Mouse (Mus musculus) thymus, postnatal 4 days (tissue): ENCODE results near the gene Clic4.

Experiments used
- DNase-seq: peaks from one replicate; pipeline ENCODE4 v3.0.0; 2021

Clic4 gene

DNA sequence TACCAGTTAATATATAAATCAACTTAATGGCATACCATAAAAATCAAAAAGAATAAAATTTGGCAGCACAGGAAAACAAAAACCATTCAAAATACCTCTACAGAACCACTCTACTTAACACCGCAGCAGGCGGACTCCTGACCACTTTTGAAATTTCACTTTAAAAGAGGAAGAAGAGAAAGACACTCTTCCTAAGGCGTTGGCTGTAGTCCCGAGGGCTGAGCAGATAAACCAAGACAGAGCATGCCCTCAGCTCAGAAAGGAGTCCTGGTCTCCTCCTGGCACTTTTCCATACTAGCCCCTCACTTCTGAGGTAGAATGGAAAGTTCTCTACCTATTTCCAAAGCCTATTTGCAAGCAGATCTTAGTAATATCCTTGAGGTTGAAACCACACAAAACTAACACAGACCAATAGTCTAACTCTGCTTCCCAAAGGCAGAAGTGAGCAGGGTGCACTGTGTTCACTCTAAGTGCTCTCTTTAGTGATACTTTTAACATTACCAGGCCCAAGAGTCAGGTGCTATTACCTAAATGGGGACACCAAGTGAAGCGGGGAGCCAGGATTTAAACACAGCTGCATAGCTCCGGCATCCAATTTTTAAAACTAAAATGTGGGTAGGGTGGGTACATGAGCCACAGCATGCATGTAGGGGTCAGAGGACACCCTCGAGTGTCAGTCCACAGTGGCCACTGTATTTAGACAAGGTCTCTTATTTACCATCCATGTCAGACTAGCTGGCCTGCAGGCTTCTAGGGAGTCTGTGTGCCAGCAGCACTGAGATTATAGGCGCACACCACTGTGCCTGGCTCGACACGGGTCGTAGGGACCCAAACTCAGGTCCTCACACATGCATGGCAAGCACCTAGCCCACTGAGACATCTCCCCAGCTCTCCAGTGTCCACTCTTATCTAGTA, 15.8 kb downstream of the Clic4 start:
- DNase-seq, result no peak

DNA sequence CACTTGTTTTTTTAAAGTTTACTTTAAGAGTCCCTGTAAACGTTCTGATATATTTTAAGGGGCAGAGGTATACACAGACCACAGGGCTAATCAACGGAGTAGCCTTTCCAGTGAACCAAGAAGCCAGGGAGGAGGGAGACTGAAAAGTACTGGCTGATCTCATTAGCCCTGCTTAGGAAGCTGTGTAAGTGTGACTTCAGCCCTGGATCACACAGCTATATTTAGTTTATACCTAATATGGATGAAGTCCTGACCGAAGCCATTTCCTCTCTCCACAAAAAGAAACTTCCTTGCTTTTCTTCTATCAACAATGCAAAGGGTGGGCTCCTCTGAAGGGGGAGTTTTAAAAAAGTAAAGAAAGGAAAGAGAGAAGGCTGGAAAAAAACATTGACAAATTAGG, 17.8 kb downstream of the Clic4 start:
- no peak for DNase-seq

DNA sequence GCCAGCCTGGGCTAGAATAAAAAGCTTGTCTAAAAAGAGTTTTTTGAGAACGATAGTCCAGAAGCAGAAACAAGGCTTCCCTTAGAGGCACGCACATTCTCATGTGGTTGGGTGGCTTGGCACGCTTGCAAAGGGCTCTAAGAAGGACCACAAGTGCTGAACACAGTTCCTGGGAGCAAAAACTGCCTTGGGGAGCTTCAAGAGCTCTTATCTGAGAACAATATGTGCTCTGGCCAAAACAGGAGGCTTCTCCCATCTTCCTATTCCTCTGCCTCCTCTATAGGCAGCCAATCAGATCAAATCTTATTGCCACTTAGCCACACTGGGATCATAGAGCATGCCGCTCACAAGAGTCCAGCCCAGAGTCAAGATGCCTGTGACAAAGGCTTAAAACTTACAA, 18.3 kb downstream of the Clic4 start:
- no peak for DNase-seq

DNA sequence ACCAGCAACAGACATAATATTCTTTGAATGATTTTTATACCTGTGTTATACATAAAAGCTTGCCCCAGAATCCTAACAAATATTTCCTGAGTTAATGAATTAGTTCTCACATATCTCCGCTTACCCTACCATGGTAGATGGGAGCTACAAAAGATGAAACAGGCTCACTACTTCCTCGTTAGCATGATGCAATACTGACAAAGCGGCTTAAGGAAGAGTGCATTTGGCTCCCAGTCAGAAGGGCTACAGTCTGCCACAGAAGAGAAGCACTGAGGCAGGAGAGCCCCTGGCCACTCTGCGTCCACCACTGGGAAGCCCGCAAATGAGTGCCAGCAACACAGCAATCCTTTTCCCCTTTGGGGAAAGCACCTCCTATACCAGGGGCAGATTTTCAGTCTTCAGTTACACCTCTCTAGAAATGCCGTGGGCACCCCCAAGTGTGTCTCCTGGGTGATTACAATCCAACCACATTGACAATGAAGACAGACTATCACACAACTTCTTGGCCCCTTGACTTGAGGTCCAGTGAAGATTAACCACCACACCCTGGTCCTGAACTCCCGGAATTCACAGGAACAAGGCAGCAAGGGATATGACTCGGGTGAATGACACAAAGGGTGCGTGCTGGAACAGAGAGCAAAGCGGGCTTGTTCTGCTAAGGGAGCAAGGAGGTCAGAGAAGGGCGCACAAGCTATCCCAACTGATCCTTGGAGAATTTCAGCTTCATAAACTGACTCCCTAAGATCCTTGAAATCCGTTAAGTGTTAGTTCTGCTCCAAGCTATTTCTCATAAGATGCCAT, 19.2 kb downstream of the Clic4 start:
- no peak for DNase-seq

DNA sequence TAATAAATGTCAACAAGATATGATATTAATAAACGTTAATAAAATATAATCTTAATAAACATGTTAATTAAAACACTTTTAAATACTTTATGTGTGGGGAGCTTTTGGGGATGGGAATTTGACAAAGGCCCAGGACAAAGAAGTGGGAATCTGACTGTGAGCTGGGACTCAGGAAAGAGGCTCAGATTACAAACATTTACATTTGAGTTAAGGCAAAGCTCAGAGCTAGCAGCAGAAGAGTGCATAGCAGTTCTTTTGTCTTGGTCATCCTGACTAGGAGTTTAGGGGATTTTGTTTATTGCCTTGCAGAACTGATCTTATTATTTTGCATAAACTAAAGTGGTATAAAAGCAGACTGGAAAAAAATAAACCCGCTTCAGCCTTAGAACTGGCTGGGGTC, 20.8 kb downstream of the Clic4 start:
- no peak for DNase-seq

DNA sequence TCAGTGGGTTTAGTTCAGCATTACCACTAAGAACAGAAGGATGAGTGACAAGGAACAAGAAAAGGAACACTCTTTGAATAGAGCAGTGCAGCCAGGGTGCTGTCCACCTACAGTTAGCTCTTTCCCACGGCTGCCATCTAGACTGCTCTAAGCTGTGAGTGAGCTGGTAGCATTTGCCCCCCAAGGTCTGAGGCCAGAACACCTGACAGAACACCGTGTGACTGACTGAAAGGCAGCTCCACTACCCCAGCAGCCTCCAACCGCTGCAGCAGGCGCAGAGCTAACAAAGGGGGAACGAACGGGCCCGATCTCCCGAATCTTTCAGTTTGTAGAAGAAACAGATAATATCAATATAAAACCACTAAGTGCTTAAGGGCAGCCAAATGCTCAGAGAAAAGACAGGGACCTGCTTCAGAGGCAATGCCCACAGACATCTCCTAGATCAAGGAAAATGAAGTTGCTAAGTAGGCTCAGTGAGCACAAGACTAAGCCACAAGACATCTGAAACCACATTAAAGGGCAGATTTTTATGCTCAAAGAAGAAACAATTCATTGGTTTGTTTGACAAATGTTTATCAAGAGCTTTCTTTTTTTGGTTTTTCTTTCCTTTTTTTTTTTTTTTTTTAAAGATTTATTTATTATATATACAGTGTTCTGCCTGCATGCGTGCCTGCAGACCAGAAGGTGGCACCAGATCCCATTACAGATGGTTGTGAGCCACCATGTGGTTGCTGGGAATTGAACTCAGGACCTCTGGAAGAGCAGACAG, 24.2 kb downstream of the Clic4 start:
- peak; percentile 45 for DNase-seq

DNA sequence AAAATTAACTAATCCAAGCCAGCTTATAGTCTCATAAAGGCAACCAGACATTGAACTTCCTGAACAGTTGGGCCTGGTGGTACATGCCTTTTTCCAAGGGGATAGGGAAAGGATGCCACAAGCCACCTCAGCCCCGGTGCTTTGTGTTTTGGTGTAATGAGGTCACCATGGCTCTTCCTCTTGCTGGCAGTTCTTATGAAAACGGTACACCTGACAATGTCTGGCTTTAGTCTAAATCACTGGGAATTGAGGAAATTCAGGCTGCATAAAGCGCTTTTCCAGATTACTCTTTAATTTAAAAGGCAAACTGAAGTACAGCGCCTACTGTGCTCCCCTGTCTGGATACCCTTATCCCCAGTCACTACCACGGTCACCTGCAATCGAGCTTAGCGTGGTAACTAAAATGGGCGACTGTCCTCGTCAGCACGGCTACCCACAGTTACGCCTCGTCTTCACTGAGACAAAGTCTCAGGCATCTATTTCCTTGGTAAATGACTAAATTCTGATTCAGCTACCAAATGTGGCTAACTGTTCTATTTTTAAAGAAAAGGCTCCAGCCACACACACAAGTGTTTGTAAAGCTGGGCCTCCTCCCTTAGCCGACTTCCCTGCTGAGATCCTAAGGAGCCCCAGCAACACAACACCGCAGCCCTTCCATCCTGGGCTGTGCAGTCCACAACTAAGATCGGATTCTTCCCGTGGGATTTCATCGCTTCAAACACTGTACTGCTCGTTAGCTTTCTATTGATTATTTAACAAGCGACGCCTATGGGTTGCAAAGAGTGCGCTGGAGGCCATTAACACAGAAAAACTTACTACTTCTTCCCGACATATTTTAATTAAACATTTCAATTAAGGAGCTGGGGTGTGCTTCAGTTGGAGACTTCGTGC, 25.5 kb downstream of the Clic4 start:
- no peak for DNase-seq

DNA sequence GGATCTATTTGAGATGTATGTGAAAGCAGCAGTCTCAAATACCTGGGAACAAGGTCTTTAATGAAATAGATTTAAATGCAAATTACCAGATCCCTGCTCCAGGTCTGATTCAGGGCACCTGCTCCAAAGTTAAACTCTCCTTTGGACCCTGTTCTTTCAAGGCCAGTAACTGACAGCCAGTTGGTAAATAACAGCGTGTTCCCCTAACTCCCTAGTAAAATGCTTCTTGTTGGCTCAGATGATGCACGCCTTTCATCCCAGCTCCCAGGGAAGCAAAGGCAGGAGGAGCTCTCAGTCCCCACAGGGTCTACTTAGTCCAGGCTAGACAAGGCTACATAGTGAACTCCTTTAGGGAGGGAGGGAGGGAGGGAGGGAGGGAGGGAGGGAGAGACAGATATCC, 26.2 kb downstream of the Clic4 start:
- no peak for DNase-seq

DNA sequence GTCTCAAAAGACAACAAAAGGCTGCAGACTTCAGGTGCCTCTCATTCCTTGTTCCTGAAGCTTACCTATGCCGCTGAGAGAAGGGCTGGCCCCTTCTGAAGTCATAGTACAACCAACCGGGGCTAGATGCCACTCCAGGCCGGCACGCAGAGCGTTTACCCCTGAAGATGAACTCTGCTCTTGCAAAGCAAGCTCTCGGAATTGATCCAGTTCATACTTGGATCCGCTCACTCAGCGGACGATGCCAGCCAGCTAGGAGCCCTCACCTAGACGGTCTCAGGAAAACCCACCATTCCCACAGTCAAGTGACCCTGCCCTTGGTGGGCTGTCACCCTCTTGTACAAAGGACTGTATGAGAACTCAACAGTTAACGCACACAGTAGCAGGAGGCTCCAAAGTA, 26.8 kb downstream of the Clic4 start:
- DNase-seq, result no peak

DNA sequence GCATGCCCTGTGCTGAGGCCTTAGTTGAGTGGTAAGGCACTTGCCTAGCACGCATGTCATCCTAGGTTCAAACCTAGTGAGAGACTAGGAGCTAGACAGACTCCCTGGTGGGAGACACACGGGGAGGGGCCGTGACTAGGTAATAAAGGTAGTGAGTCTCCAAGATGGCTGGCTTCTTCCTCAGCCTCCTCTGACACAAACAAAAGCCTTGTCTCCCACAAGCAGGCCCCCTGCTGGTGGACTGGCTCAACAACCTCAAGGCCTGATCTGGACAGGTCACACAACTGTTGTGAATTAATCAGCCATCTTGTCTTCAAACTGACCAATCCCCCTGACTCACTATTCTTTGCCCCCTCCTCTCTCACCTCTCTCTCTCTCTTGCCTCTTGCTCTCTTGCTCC, 28.3 kb downstream of the Clic4 start:
- DNase-seq, result peak; percentile 55

DNA sequence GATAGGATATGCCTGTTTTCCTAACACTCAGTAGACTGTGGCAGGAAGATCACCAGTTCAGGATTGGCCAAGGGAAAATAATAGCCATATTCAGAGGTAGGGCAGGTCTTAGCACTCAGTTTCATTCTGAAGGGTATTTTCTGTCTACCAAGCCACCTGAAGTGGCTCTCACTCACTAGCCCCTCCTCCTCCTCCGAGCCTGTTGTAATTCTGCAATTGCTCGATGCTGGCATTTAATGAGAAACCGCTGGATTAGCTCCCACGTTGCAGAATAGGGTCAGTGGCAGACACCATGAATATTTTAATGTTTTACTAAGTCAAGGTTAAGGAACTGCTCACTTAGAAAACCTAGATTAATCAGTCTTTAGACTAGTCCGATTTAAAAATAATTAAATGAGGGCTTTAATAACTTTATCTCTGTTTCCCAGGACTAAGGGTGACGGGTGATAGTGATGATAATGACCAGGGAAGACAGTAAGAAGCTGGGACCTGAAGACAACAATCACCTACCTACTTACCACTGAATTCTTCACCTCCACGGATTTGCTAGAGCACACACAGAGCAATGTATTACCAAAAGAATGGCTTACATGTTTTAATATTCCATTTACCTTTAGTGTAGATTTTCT, 29.6 kb downstream of the Clic4 start:
- DNase-seq, result no peak

DNA sequence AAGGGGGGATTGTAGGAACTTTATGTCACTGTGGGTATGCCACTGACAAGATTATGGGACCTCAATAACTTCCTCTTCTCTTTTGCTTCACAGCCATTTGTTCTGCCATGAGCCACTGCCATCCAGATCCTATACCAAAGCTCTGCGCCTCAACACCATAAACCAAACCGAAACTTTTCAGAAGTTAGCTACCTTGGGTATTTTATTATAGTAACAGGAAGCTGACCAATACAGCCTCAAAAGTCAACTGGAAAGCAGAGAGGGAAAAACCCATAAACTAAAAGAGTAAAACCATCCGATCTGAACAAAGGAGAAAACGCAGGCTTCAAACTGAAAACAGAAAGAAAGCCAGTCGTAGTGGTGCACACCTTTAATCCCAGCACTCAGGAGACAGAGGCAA, 30.2 kb downstream of the Clic4 start:
- DNase-seq, result no peak

DNA sequence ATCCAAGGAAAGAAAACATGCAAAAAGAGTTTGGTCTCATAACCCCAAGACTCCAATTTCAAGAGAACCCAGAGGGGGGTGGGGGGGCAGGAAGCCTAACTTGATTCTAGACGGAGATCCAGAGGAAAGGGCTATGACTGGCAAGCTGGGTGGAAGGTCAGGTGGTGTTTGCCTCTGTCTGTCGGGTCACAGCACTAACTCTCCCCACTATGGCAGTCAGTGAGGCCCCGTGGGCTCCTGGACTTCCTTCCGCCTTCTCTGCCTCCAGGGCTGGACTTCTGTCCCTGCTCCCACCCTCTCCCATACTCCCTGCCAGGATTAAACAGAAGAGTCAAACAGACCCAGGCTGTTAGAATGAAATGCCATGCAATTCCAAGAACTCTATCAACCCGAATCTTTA, 30.9 kb downstream of the Clic4 start:
- DNase-seq, result no peak

DNA sequence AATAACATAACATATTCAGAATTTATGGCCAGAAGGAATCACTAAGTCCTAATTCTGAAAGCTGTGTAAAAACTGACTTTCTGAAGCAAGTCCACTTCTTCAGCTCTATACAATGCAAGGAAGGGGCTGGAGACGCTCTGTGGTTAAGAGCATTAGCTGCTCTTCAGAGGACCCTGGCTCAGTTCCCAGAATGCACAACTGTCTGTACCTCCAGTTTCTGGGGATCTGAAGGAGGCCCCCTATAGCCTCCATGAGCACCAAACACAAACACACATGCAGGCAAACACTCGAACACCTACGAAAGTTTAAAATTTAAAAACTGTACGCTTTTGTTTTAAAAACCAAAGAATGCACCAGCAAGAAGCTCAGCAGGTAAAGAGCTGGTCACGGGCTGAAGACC, 31.5 kb downstream of the Clic4 start:
- DNase-seq, result no peak

DNA sequence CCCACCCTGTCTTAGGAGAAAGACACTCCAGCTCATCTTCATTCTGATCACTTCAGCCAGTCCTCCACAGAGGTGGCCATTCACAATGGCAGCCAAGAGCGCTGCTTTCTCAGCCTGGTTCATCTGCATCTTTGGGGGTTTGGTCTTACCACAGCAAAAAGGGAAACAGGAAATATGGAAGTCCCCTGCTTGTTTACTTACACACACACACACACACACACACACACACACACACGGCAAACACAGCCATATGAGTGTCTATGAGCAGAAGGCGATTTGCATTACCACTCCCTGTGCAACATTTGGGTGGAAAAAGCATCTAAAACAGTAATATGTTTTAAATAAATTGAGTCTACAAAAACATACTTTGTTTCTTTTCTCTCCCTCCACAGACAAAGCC, 32.3 kb downstream of the Clic4 start:
- no peak for DNase-seq

DNA sequence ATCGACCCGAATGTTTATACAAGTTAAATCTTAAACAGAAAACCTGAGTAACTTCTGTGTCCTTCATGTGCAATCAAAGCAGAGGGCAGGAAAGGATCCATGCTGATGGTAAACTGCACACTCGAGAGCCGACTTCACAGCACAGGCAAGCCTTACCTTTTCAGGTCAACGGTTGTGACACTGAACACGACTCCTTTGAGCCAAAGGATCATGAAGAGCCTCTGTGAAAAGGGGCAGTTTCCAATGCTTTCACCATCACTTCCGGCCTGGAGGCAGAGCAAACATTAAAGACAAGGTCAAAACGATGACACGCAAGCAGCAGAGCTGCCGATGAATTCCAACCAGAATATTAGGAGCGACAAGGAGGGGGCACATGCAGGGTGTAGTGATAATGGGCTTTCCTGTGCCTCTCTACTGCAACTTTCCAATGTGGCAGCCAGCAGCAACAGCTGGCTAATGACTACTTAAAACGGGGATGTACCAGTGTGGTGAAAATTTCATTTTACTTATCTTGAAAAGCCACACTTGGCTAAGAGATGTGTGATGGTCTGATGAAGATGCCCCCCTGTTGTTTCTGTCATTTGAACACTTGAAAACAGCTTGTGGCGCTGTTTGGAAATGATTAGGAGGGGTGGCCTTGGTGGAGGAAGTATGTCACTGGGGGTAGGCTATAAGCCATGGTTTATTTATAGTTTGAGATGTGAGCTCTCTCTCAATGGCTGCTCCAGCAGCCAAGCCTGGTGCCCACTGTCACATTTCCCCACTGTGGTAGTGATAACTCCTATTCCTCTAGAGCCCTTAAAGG, 33.7 kb downstream of the Clic4 start:
- no peak for DNase-seq

DNA sequence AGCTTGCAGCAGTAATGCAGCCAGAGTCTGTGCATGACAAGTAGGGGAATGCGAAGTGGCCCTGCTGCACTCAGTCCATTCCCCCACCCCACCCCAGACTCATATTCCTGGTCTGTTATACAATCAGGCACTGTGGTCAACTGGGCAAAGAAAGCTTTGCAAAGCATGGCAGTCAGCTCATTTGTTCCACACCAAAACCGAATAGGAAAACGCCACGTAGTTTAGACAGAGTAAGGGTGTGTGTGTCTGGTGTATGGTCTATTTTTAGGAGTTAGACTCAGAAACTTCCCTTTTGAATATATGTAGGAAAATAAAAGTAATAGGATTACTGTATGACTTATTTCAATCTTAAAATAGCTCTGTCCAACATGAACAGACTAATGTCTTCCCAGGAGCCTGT, 36.0 kb downstream of the Clic4 start:
- no peak for DNase-seq

DNA sequence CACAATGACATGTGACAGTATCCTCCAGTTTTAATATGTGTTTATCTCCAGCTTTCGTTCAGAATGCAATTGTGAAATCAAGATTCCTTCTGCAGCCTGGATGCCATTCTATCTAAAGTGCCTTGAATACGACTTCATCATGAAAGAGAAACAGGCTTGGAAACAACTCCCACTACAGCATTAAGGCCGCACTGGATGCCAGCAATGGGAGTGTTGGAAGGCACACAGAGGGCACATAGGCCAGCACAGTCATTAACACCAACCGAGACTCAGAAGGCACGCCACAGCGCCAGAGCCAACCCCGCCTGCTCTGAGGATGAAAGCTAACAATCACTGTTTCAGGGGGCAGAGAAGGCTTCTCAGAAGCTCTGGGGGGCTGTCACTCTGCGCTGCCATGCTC, 37.1 kb downstream of the Clic4 start:
- DNase-seq, result no peak

DNA sequence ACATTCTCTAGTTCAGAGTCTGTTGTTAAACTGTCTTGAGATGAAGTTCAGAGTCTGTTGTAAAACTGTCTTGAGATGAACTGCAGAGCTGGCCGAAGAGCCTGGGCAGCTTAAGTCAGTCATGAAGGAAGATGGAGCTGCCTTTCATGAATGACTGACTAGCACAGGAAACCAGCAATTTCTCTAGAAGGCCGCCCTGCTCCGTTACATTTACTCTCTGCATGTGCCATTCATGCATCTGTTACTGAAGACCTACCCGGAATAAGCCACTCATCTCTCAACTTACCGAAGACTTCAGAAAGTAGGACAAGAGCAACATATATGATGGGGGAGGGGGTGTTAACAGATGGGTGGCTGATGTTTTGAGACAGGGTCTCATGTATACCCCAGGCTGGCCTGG, 40.1 kb downstream of the Clic4 start:
- DNase-seq, result no peak

DNA sequence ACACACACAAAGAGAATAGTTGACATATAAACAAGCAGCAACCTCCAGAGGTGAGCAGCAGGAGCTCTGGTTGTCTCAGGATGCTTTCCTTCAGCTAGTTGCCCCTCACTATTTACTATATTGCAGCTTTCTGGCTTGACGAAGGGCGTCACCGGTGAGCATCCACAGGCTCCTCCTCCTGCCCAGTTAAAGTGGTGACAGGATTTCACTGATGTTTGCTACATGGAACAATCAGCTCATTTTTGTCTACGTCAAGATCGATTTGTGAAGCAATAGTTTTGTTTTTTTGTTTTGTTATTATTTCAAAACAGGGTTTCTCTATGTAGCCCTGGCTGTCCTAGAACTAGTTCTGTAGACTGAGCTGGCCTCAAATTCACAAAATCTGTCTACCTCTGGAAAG, 41.1 kb downstream of the Clic4 start:
- DNase-seq, result no peak

DNA sequence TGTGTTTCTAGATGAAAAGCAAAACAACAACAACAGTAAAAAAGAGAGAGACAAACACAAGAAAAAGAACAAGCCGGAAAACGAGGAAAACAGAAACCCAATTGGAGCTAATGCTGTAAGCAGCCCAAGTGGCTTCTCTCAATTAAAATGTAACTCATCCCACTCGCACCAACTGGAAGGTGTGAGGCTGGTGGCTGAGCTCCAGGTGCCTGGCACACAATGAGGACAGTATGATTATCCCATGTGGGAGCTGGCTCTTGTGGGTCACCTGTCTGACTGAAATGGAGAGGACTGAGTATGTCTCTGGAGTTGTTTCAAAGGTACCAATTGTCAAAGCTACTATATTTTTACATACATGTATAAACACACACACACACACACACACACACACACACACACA, 41.5 kb downstream of the Clic4 start:
- DNase-seq, result no peak
